Mouse (Mus musculus) macrophage (primary cell): Measurements from ENCODE around the gene Cfap69. TPM values are rescaled to one million over a fixed set of nuclear protein-coding genes. Genes with fewer than 3 reads are reported as not detected.

Experiments
- H3K27ac ChIP-seq: fragments of 350-480 bp; formaldehyde crosslinking; 2 replicates; pipeline ENCODE4 v1.9.0; 2021
- H3K36me3 ChIP-seq: fragments of 350-480 bp; formaldehyde crosslinking; 2 replicates; pipeline ENCODE4 v1.9.0; 2021; ENCODE audit errors: inconsistent target
- H3K4me3 ChIP-seq: fragments of 350-480 bp; formaldehyde crosslinking; 2 replicates; pipeline ENCODE4 v1.9.0; 2021; ENCODE audit errors: inconsistent target
- H3K79me2 ChIP-seq: fragments of 350-480 bp; formaldehyde crosslinking; 2 replicates; pipeline ENCODE4 v1.9.0; 2021; ENCODE audit errors: inconsistent target
- WGBS: methylation state at CpG from one replicate; pipeline ENCODE4 v1.1.7; 2026; ENCODE audit warnings: inconsistent platforms; ENCODE audit not compliant: missing documents; 5-methylcytosine and 5-hydroxymethylcytosine counted together
- polyA plus RNA-seq: library from polyadenylated mRNA; stranded (reverse); fragments of 250-400 nt; gene quantifications from 3 replicates; pipeline ENCODE4 v1.2.4, GENCODE M21; 2018; ENCODE audit warnings: inconsistent platforms

Cfap69 gene
- polyA plus RNA-seq, 1 experiment from 2014 or later = not detected

- H3K27ac ChIP-seq = no peak within 1 kb of the TSS
- no peaks in the 10 kb centered on the region for H3K79me2 ChIP-seq
- 3% methylated on average over 24 of the region's 24 CpGs for WGBS
- no peaks in the 10 kb centered on the region for H3K36me3 ChIP-seq
- H3K4me3 ChIP-seq = peak within 1 kb of the TSS; percentile 18
Measured at GRCm38 (mm10) chr5:5573749-5574317, 90.2 kb downstream of the Cfap69 start, which contains the start of gene Gm8773. Gene Gm8773 (plus strand): TSS chr5:5573799.

DNA sequence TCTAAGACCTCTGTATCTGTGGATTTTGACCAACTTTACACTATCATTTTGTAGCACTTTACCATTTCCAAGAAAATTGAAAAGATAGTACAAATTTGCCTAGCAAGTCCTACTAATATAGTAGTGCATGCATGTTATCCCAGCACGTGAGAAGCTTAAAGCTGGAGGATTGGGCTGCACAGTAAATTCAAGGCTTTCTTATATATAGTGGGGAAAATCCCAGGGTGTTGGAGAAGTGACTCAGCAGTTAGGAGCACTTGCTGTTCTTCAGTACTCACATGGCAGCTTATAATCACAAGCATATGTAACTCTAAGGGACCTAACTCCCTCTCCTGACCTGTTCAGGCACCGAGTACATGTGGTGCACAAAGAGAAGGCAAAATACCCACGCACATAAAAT is 101.6 kb downstream of the Cfap69 start:
- no peak overlapping the region for H3K4me3 ChIP-seq
- 68% methylated on average over 3 of the region's 3 CpGs for WGBS
- H3K27ac ChIP-seq = no peak overlapping the region
- no peaks in the 10 kb centered on the region for H3K36me3 ChIP-seq
- H3K79me2 ChIP-seq = peaks cover 7% of the 10 kb centered on the region; the same call in 1 of the 2 replicates

- Histone ChIP-seq H3K79me2 (peaks cover 7% of the 10 kb centered on the region; the same call in 1 of the 2 replicates), H3K4me3 (no peak overlapping the region), H3K27ac (no peak overlapping the region), H3K36me3 (no peaks in the 10 kb centered on the region)
- WGBS = 82% methylated on average over 4 of the region's 4 CpGs
Measured at GRCm38 (mm10) chr5:5561041-5561706, 102.9 kb downstream of the Cfap69 start.

- peak overlapping the region; percentile 96 for H3K4me3 ChIP-seq
- no peak overlapping the region for H3K27ac ChIP-seq
- H3K36me3 ChIP-seq = peaks cover 1% of the 10 kb centered on the region; the same call in 1 of the 2 replicates
- WGBS = 41% methylated on average over 8 of the region's 8 CpGs
- H3K79me2 ChIP-seq = peaks cover 7% of the 10 kb centered on the region; the same call in 1 of the 2 replicates
Measured at GRCm38 (mm10) chr5:5559798-5560197, 104.2 kb downstream of the Cfap69 start.

DNA sequence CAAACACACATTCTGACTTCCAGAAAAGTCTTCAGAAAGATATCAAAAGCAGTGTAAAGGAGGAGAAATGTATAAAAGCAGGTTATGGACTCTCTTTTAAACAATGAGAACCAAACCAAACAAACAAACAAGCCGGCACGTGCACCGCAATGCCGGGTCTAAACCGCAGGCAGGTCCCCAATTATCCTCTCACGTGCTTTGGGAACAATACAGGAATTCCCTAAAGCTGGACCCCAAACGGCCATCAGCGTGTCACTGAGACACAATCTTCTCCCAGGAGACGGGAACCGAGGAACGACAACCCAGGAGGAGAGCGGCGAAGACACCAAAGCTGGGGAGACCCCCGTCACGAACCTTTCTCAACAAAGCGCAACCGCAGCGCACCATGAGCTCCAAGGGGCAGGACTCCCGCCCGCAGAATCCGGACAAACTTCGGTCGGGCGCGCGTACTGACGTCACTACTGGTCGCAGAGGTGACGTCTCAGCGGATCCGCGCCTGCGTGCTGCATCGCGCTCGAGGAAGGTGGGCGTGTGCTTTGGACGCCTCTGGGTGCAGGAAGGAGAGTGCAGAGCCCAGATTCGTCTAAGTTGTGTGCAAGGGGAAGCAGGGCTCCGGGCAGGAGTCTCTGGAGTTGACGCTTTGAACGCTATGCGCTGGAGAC is 104.8 kb downstream of the Cfap69 start, which contains the start of gene Gtpbp10:
Gene Gtpbp10 (minus strand): TSS at position 460 of the 662 bp plus-strand sequence.
- Histone ChIP-seq H3K27ac (peak within 1 kb of the TSS; percentile 46), H3K4me3 (peak within 1 kb of the TSS; percentile 96)
- 1% methylated on average over 43 of the region's 43 CpGs for WGBS

GRCm38 (mm10) chr5:5551110-5551509 is 112.9 kb downstream of the Cfap69 start:
- WGBS = 92% methylated on average over 1 of the region's 1 CpGs
- no peak overlapping the region for H3K27ac ChIP-seq
- peaks cover 17% of the 10 kb centered on the region; the same call in 1 of the 2 replicates for H3K36me3 ChIP-seq
- no peaks in the 10 kb centered on the region for H3K79me2 ChIP-seq
- H3K4me3 ChIP-seq = no peak overlapping the region

More for the DNA sequence above, 104.8 kb downstream of the Cfap69 start, which contains the start of gene Gtpbp10:
- H3K36me3 ChIP-seq = peaks cover 6% of the 10 kb centered on the region; the same call in 1 of the 2 replicates
- peaks cover 7% of the 10 kb centered on the region; the same call in 1 of the 2 replicates for H3K79me2 ChIP-seq

- Histone ChIP-seq H3K79me2 (no peaks in the 10 kb centered on the region), H3K27ac (no peak overlapping the region), H3K4me3 (no peak overlapping the region), H3K36me3 (peaks cover 32% of the 10 kb centered on the region)
- WGBS = 83% methylated on average over 3 of the region's 3 CpGs
Measured at GRCm38 (mm10) chr5:5540385-5540784, 123.7 kb downstream of the Cfap69 start.

- WGBS = 97% methylated on average over 3 of the region's 3 CpGs
Measured at GRCm38 (mm10) chr5:5539771-5540170, 124.3 kb downstream of the Cfap69 start.

GRCm38 (mm10) chr5:5536131-5536530 is 127.9 kb downstream of the Cfap69 start:
- 100% methylated on average over 1 of the region's 1 CpGs for WGBS
- no peak overlapping the region for H3K27ac ChIP-seq
- H3K36me3 ChIP-seq = peaks cover 11% of the 10 kb centered on the region; the same call in 1 of the 2 replicates
- no peaks in the 10 kb centered on the region for H3K79me2 ChIP-seq
- H3K4me3 ChIP-seq = no peak overlapping the region

More at GRCm38 (mm10) chr5:5539771-5540170, 124.3 kb downstream of the Cfap69 start:
- H3K27ac ChIP-seq = no peak overlapping the region
- no peak overlapping the region for H3K4me3 ChIP-seq
- H3K36me3 ChIP-seq = peaks cover 32% of the 10 kb centered on the region
- H3K79me2 ChIP-seq = no peaks in the 10 kb centered on the region

- no peak overlapping the region for H3K27ac ChIP-seq
- no peak overlapping the region for H3K4me3 ChIP-seq
- H3K79me2 ChIP-seq = no peaks in the 10 kb centered on the region
- 89% methylated on average over 3 of the region's 3 CpGs for WGBS
- H3K36me3 ChIP-seq = no peaks in the 10 kb centered on the region
Measured at GRCm38 (mm10) chr5:5533656-5534420, 130.2 kb downstream of the Cfap69 start.

Other genes with a start within 250 kb of the Cfap69 start
- 11.0 to 49.4 TPM (median 15.5 TPM) in 3 replicates for gene Cdk14, start 243.9 kb downstream of the Cfap69 start, polyA plus RNA-seq
- not detected in 3 replicates for gene 1700015F17Rik, start 185.1 kb downstream of the Cfap69 start, polyA plus RNA-seq
- gene Cldn12, start 149.3 kb downstream of the Cfap69 start, polyA plus RNA-seq = 0.95 to 2.1 TPM (median 1.6 TPM) in 3 replicates
- 6.3 to 10.5 TPM (median 7.3 TPM) in 3 replicates for gene Gtpbp10, start 104.7 kb downstream of the Cfap69 start, polyA plus RNA-seq
- gene Gm8773, start 90.4 kb downstream of the Cfap69 start, polyA plus RNA-seq = not detected in 3 replicates
- not detected in 3 replicates for gene Steap2, start 30.3 kb upstream of the Cfap69 start, polyA plus RNA-seq
- gene Steap1, start 85.1 kb upstream of the Cfap69 start, polyA plus RNA-seq = not detected in 3 replicates